Mouse (Mus musculus): ENCODE measurements around the gene Ccdc78. TPM values are rescaled to one million over a fixed set of nuclear protein-coding genes. Genes with fewer than 3 reads are reported as not detected.

Gene Ccdc78
- polyA plus RNA-seq, 1 experiment from 2014 or later, result 0.04 TPM

- Histone ChIP-seq H3K36me3 (ENCODE audit: control insufficient read depth, insufficient read depth) (no peaks in the 10 kb centered on the region), H3K27ac (ENCODE audit: low read length) (no peak overlapping the region), H3K4me1 (ENCODE audit: control insufficient read depth, low read depth, low read length) (no peaks in the 10 kb centered on the region), H3K9me3 (replicated peaks; ENCODE audit: control insufficient read depth, low read length) (no peaks in the 10 kb centered on the region), H3K27me3 (ENCODE audit: control insufficient read depth, insufficient read depth, low read depth, low read length) (no peaks in the 10 kb centered on the region), H3K9ac (ENCODE audit: low read depth, low read length) (no peak overlapping the region), H3K4me2 (ENCODE audit: low read depth, low read length) (no peak overlapping the region), H3K4me3 (ENCODE audit: low read depth, low read length) (no peak overlapping the region)
- no peak for ATAC-seq (ENCODE audit: low read depth)
- 50% methylated on average over 4 of the region's 4 CpGs for WGBS (ENCODE audit: insufficient replicate concordance)
Observed at GRCm38 (mm10) chr17:25755086-25755485, 31.3 kb upstream of the Ccdc78 start.

- Histone ChIP-seq H3K27me3 (ENCODE audit: control insufficient read depth, insufficient read depth, low read depth, low read length) (no peaks in the 10 kb centered on the region), H3K4me2 (ENCODE audit: low read depth, low read length) (no peak overlapping the region), H3K27ac (ENCODE audit: low read length) (no peak overlapping the region), H3K4me3 (ENCODE audit: low read depth, low read length) (no peak overlapping the region), H3K4me1 (ENCODE audit: control insufficient read depth, low read depth, low read length) (no peaks in the 10 kb centered on the region), H3K9me3 (replicated peaks; ENCODE audit: control insufficient read depth, low read length) (no peaks in the 10 kb centered on the region), H3K9ac (ENCODE audit: low read depth, low read length) (no peak overlapping the region), H3K36me3 (ENCODE audit: control insufficient read depth, insufficient read depth) (no peaks in the 10 kb centered on the region)
- no peak for ATAC-seq (ENCODE audit: low read depth)
- 22% methylated on average over 4 of the region's 4 CpGs for WGBS (ENCODE audit: insufficient replicate concordance)
Observed at GRCm38 (mm10) chr17:25755627-25756377, 30.6 kb upstream of the Ccdc78 start.

- H3K27ac ChIP-seq (ENCODE audit: low read length), result no peak overlapping the region
- no peaks in the 10 kb centered on the region for H3K36me3 ChIP-seq (ENCODE audit: control insufficient read depth, insufficient read depth)
- H3K9me3 ChIP-seq (replicated peaks; ENCODE audit: control insufficient read depth, low read length), result no peaks in the 10 kb centered on the region
- no peak overlapping the region for H3K4me2 ChIP-seq (ENCODE audit: low read depth, low read length)
- H3K27me3 ChIP-seq (ENCODE audit: control insufficient read depth, insufficient read depth, low read depth, low read length), result no peaks in the 10 kb centered on the region
- no peak overlapping the region for H3K4me3 ChIP-seq (ENCODE audit: low read depth, low read length)
- 60% methylated on average over 9 of the region's 9 CpGs for WGBS (ENCODE audit: insufficient replicate concordance)
- ATAC-seq (ENCODE audit: low read depth), result no peak
- no peak overlapping the region for H3K9ac ChIP-seq (ENCODE audit: low read depth, low read length)
- H3K4me1 ChIP-seq (ENCODE audit: control insufficient read depth, low read depth, low read length), result no peaks in the 10 kb centered on the region
Observed at GRCm38 (mm10) chr17:25756378-25757242, 29.8 kb upstream of the Ccdc78 start.

DNA sequence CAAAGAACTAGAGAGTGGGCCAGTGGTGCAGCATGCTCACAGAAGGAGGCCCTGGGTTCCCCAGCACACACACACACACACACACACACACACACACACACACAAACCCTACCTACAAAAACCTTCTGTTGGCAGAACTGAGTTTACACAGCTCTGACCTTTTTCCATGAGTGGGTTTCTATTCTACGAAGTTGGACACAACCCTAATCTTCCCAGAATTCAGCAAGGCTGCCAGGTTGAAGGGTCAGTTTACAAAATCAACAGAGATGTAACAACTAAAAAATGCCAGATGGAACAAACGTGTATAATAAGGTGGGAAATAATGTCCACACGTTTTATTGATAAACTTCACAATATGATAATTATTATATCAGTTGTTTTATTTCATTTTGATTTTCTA is 28.7 kb upstream of the Ccdc78 start:
- 43% methylated on average over 3 of the region's 3 CpGs for WGBS (ENCODE audit: insufficient replicate concordance)
- no peak for ATAC-seq (ENCODE audit: low read depth)
- no peak overlapping the region for H3K9ac ChIP-seq (ENCODE audit: low read depth, low read length)
- H3K4me3 ChIP-seq (ENCODE audit: low read depth, low read length), result no peak overlapping the region
- no peak overlapping the region for H3K27ac ChIP-seq (ENCODE audit: low read length)
- H3K4me2 ChIP-seq (ENCODE audit: low read depth, low read length), result no peak overlapping the region
- no peaks in the 10 kb centered on the region for H3K9me3 ChIP-seq (replicated peaks; ENCODE audit: control insufficient read depth, low read length)
- no peaks in the 10 kb centered on the region for H3K36me3 ChIP-seq (ENCODE audit: control insufficient read depth, insufficient read depth)
- H3K27me3 ChIP-seq (ENCODE audit: control insufficient read depth, insufficient read depth, low read depth, low read length), result no peaks in the 10 kb centered on the region
- no peaks in the 10 kb centered on the region for H3K4me1 ChIP-seq (ENCODE audit: control insufficient read depth, low read depth, low read length)

DNA sequence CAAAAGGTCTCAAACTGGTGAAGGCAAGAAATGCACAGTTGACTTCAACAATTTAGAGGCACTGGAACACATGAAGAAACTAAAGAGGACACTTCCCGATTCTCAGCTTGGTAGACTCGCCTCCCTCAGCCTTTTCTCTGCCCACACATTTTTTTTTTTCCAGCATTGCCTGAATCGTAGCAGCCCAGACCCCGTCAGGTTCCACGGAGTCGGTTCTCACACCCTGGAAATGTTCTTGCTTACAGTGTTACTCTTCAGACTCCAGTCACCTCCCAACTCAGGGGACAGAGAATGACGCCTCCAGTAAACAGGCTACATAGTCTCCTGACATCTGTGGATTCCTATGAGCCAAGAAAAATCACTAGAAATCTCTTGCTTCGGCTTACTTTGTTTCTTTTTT is 26.2 kb upstream of the Ccdc78 start:
- Histone ChIP-seq H3K4me1 (ENCODE audit: control insufficient read depth, low read depth, low read length) (no peaks in the 10 kb centered on the region), H3K27ac (ENCODE audit: low read length) (no peak overlapping the region), H3K36me3 (ENCODE audit: control insufficient read depth, insufficient read depth) (no peaks in the 10 kb centered on the region), H3K9ac (ENCODE audit: low read depth, low read length) (no peak overlapping the region), H3K27me3 (ENCODE audit: control insufficient read depth, insufficient read depth, low read depth, low read length) (no peaks in the 10 kb centered on the region), H3K4me3 (ENCODE audit: low read depth, low read length) (no peak overlapping the region), H3K9me3 (replicated peaks; ENCODE audit: control insufficient read depth, low read length) (no peaks in the 10 kb centered on the region), H3K4me2 (ENCODE audit: low read depth, low read length) (no peak overlapping the region)
- 48% methylated on average over 8 of the region's 8 CpGs for WGBS (ENCODE audit: insufficient replicate concordance)
- ATAC-seq (ENCODE audit: low read depth), result no peak

- Histone ChIP-seq H3K4me1 (ENCODE audit: control insufficient read depth, low read depth, low read length) (no peaks in the 10 kb centered on the region), H3K4me2 (ENCODE audit: low read depth, low read length) (no peak overlapping the region), H3K36me3 (ENCODE audit: control insufficient read depth, insufficient read depth) (no peaks in the 10 kb centered on the region), H3K27ac (ENCODE audit: low read length) (no peak overlapping the region), H3K27me3 (ENCODE audit: control insufficient read depth, insufficient read depth, low read depth, low read length) (no peaks in the 10 kb centered on the region), H3K9me3 (replicated peaks; ENCODE audit: control insufficient read depth, low read length) (no peaks in the 10 kb centered on the region), H3K9ac (ENCODE audit: low read depth, low read length) (no peak overlapping the region), H3K4me3 (ENCODE audit: low read depth, low read length) (no peak overlapping the region)
- WGBS (ENCODE audit: insufficient replicate concordance), result 46% methylated on average over 4 of the region's 4 CpGs
- no peak for ATAC-seq (ENCODE audit: low read depth)
Observed at GRCm38 (mm10) chr17:25761561-25761970, 24.8 kb upstream of the Ccdc78 start.

DNA sequence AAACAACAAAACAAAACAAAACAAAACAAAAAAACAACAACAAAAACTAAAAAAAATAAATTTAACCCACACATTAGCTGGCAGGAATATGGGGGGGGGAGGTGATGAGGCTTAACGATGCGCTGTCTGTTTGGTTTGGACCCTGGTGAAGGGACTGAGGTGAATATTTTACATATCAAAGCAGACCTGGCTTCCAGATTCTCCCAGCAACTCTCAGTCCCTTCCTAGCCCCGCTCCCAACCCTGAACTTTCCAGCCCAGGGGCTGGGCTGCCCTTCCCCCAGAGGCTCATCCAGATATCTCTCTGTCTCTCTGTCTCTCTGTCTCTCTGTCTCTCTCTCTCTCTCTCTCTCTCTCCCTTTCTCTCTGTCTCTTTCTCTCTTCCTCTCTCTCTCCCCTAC is 23.8 kb upstream of the Ccdc78 start:
- no peak overlapping the region for H3K4me3 ChIP-seq (ENCODE audit: low read depth, low read length)
- 34% methylated on average over 3 of the region's 3 CpGs for WGBS (ENCODE audit: insufficient replicate concordance)
- H3K4me2 ChIP-seq (ENCODE audit: low read depth, low read length), result no peak overlapping the region
- H3K27me3 ChIP-seq (ENCODE audit: control insufficient read depth, insufficient read depth, low read depth, low read length), result 0 out of 2 replicates have a peak, but pooled peaks cover 2% of the 10 kb centered on the region
- no peaks in the 10 kb centered on the region for H3K4me1 ChIP-seq (ENCODE audit: control insufficient read depth, low read depth, low read length)
- no peaks in the 10 kb centered on the region for H3K36me3 ChIP-seq (ENCODE audit: control insufficient read depth, insufficient read depth)
- no peak overlapping the region for H3K9ac ChIP-seq (ENCODE audit: low read depth, low read length)
- no peak overlapping the region for H3K27ac ChIP-seq (ENCODE audit: low read length)
- no peak for ATAC-seq (ENCODE audit: low read depth)
- no peaks in the 10 kb centered on the region for H3K9me3 ChIP-seq (replicated peaks; ENCODE audit: control insufficient read depth, low read length)

DNA sequence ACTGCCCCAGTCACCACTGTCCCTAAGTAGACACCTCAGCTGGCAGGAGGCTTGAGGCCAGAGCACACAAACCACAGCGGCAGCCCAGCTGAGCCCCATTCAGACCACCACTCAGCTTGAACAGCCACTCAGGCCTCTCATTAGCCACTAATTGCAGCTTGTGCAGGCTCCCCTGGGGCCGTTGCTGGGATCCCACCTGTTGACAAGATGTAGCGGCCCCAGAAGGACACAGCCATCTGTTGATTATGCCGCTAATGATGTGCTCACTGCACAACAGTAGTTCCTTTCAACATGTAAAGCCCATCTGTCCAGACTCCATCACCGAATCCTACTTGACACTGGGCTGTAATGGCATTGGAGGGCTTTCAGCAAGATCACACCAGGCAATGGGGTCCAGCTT is 20.5 kb upstream of the Ccdc78 start:
- Histone ChIP-seq H3K27ac (ENCODE audit: low read length) (no peak overlapping the region), H3K36me3 (ENCODE audit: control insufficient read depth, insufficient read depth) (no peaks in the 10 kb centered on the region), H3K4me3 (ENCODE audit: low read depth, low read length) (no peak overlapping the region), H3K9me3 (replicated peaks; ENCODE audit: control insufficient read depth, low read length) (no peaks in the 10 kb centered on the region), H3K4me2 (ENCODE audit: low read depth, low read length) (no peak overlapping the region), H3K4me1 (ENCODE audit: control insufficient read depth, low read depth, low read length) (no peaks in the 10 kb centered on the region), H3K27me3 (ENCODE audit: control insufficient read depth, insufficient read depth, low read depth, low read length) (peaks cover 6% of the 10 kb centered on the region; the same call in 1 of the 2 replicates), H3K9ac (ENCODE audit: low read depth, low read length) (no peak overlapping the region)
- ATAC-seq (ENCODE audit: low read depth), result no peak
- WGBS (ENCODE audit: insufficient replicate concordance), result 62% methylated on average over 5 of the region's 5 CpGs

GRCm38 (mm10) chr17:25769331-25769730 is 17.0 kb upstream of the Ccdc78 start:
- Histone ChIP-seq H3K27me3 (ENCODE audit: control insufficient read depth, insufficient read depth, low read depth, low read length) (peaks cover 6% of the 10 kb centered on the region; the same call in 1 of the 2 replicates), H3K4me1 (ENCODE audit: control insufficient read depth, low read depth, low read length) (peaks cover 3% of the 10 kb centered on the region), H3K27ac (ENCODE audit: low read length) (no peak overlapping the region), H3K9me3 (replicated peaks; ENCODE audit: control insufficient read depth, low read length) (no peaks in the 10 kb centered on the region), H3K4me2 (ENCODE audit: low read depth, low read length) (no peak overlapping the region), H3K36me3 (ENCODE audit: control insufficient read depth, insufficient read depth) (no peaks in the 10 kb centered on the region), H3K9ac (ENCODE audit: low read depth, low read length) (no peak overlapping the region), H3K4me3 (ENCODE audit: low read depth, low read length) (no peak overlapping the region)
- ATAC-seq (ENCODE audit: low read depth), result no peak
- WGBS (ENCODE audit: insufficient replicate concordance), result 44% methylated on average over 9 of the region's 9 CpGs

Data from liver, embryonic 16.5 days (tissue).